In the genomic region with DNA sequence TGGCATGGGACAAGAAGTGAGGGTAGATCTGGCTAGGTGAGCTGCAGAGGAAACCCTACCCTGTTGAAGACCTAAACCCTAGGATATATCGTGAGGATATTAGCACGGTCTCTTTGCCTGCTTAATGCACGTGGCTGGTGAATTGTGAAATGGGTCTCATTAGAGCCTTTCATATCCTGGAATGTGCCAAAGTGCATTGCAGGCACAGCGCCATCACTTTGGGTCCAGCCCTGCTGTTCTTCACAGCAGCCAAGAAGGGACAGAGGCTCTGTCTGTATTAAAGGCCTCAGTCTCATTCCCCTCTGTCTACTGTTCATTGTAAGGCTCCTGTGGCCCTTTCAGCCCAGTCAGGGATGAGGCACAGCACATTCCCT, we compare ENCODE assay signal across 9 mouse cellular contexts.
DNase-seq lines count a peak whose midpoint lies in the region; ATAC-seq and TF ChIP-seq lines count a peak whose summit lies in the region.
"Had no signal": no experiment of that assay in that cellular context is flagged by ENCODE, and none has a peak within 500 bp of the region (broad histone marks: within the 10 kb centered on the region; RNA-seq: fewer than 3 reads in every experiment).

No protein-coding gene starts in this region.

- intact Hi-C loops in left cerebral cortex, postnatal 10 days (cut with DNase I) = no loop called here
- intact Hi-C loops in heart, postnatal 25 days (cut with DNase I) = no loop called here

- H3K9me3 ChIP-seq in forebrain, postnatal 0 days (ENCODE audit: low read length) = no peaks in the 10 kb centered on the region
- H3K9me3 ChIP-seq: liver, embryonic 13.5 days had no signal

- no peaks in the 10 kb centered on the region for H3K27me3 ChIP-seq in forebrain, postnatal 0 days (ENCODE audit: insufficient read depth, low read length)
- H3K27me3 ChIP-seq: liver, embryonic 13.5 days had no signal

- peak overlapping the region; percentile 55 for H3K4me2 ChIP-seq in forebrain, postnatal 0 days (ENCODE audit: low read depth)
- H3K4me2 ChIP-seq: liver, embryonic 13.5 days had no signal

- peak; percentile 74 for ATAC-seq in forebrain, postnatal 0 days
- no peak for ATAC-seq in activated CD4-positive, CD25-positive, alpha-beta regulatory T cell, adult 4 months

- H3K9ac ChIP-seq in forebrain, postnatal 0 days = peak overlapping the region; percentile 44; the same call in 1 of the 2 replicates
- H3K9ac ChIP-seq: liver, embryonic 13.5 days had no signal

- H3K4me3 ChIP-seq in forebrain, postnatal 0 days (ENCODE audit: low read depth, low read length) = peak overlapping the region; percentile 31
- H3K4me3 ChIP-seq: liver, embryonic 13.5 days had no signal

- peaks cover 11% of the 10 kb centered on the region for H3K4me1 ChIP-seq in forebrain, postnatal 0 days (ENCODE audit: insufficient read depth)
- H3K4me1 ChIP-seq: liver, embryonic 13.5 days had no signal

- 11% methylated on average over 4 of the region's 4 CpGs for WGBS in forebrain, postnatal 0 days

- peak; percentile 67 for DNase-seq in layer of hippocampus, adult 11-12 months (ENCODE audit: low spot score)
- DNase-seq in layer of hippocampus, adult 9-10 months (ENCODE audit: low spot score) = no peak
- DNase-seq in forebrain, postnatal 0 days = no peak
- DNase-seq in left cerebral cortex, postnatal 10 days (ENCODE audit: extremely low spot score in 1 of 2, low spot score in 2 of 2) = peak; percentile 40 to 51
- peak; percentile 13 for DNase-seq in skeletal muscle tissue, adult 2 months (ENCODE audit: low read depth, low spot score)
- no peak for DNase-seq in testis, postnatal 14 days (ENCODE audit: low spot score)
- DNase-seq in heart, postnatal 25 days (ENCODE audit: low spot score) = no peak
- DNase-seq: liver, embryonic 13.5 days had no signal

- H3K36me3 ChIP-seq in forebrain, postnatal 0 days (ENCODE audit: insufficient read depth) = no peaks in the 10 kb centered on the region
- H3K36me3 ChIP-seq: liver, embryonic 13.5 days had no signal

- peak overlapping the region; percentile 64 for H3K27ac ChIP-seq in forebrain, postnatal 0 days (ENCODE audit: low read depth, low read length)
- H3K27ac ChIP-seq: liver, embryonic 13.5 days had no signal

- no peak for TF ChIP-seq CTCF in forebrain, postnatal 0 days (IDR thresholded peaks at IDR 0.05; ENCODE audit: low read depth)

Comparison
In these comparisons a context has a peak if more than half of its experiments do, and no peak if none do; other contexts are left out.
1. DNase-seq: peak in layer of hippocampus, adult 11-12 months (single experiment), left cerebral cortex, postnatal 10 days (2 of 2) and skeletal muscle tissue, adult 2 months (single experiment); none in layer of hippocampus, adult 9-10 months (single experiment), forebrain, postnatal 0 days (single experiment), testis, postnatal 14 days (single experiment) and heart, postnatal 25 days (single experiment).